Mouse (Mus musculus): Measurements from ENCODE around the gene Cyp4a12b.
A peak's percentile ranks its signal among the peaks of the same experiment; 100 is the strongest.
"Not testable (repeated sequence)": the region's sequence is repeated elsewhere in the genome, so short reads cannot be mapped to it uniquely, and the experiment has no call there.

Gene Cyp4a12b

GRCm38 (mm10) chr4:115411324-115411723 is at the start of gene Cyp4a12b:
Gene Cyp4a12b (plus strand): TSS chr4:115411624.
- DNase-seq (ENCODE audit: low spot score in 2 of 2) = not testable (repeated sequence)

GRCm38 (mm10) chr4:115365624-115366023 is 45.8 kb upstream of the Cyp4a12b start:
- not testable (repeated sequence) for DNase-seq (ENCODE audit: low spot score in 2 of 2)

- DNase-seq (ENCODE audit: low spot score in 2 of 2) = not testable (repeated sequence)
These were observed 43.4 kb upstream of the Cyp4a12b start for GRCm38 (mm10) chr4:115368067-115368466.

GRCm38 (mm10) chr4:115396256-115396655 is 15.2 kb upstream of the Cyp4a12b start:
- DNase-seq (ENCODE audit: low spot score in 2 of 2) = not testable (repeated sequence)

GRCm38 (mm10) chr4:115396950-115397349 is 14.5 kb upstream of the Cyp4a12b start:
- not testable (repeated sequence) for DNase-seq (ENCODE audit: low spot score in 2 of 2)

- no peak for DNase-seq (ENCODE audit: low spot score in 2 of 2)
These were observed 39.2 kb downstream of the Cyp4a12b start for GRCm38 (mm10) chr4:115450577-115451137.

- DNase-seq (ENCODE audit: low spot score in 2 of 2) = no peak
These were observed 40.9 kb downstream of the Cyp4a12b start, which contains the start of gene Cyp4a30b for GRCm38 (mm10) chr4:115452304-115452703. Gene Cyp4a30b (plus strand): TSS chr4:115452604.

GRCm38 (mm10) chr4:115473585-115473984 is 62.2 kb downstream of the Cyp4a12b start:
- DNase-seq (ENCODE audit: low spot score in 2 of 2) = not testable (repeated sequence)

GRCm38 (mm10) chr4:115476051-115476450 is 64.6 kb downstream of the Cyp4a12b start:
- DNase-seq (ENCODE audit: low spot score in 2 of 2) = peak in 1 of 2 experiments; percentile 22

- DNase-seq (ENCODE audit: low spot score in 2 of 2) = no peak
These were observed 69.7 kb downstream of the Cyp4a12b start for GRCm38 (mm10) chr4:115481006-115481652.
